Mouse (Mus musculus): ENCODE measurements around the gene Zfyve21. TPM values are rescaled to one million over a fixed set of nuclear protein-coding genes. Genes with fewer than 3 reads are reported as not detected.

The Zfyve21 gene
- total RNA-seq, 2 experiments from 2014 or later, result 71.6 to 77.3 TPM

GRCm38 (mm10) chr12:111843470-111843869, 29.5 kb downstream of the Zfyve21 start:
- DNase-seq, result no peak

GRCm38 (mm10) chr12:111845953-111846352, 32.0 kb downstream of the Zfyve21 start:
- DNase-seq, result no peak

GRCm38 (mm10) chr12:111846815-111847214, 32.8 kb downstream of the Zfyve21 start:
- DNase-seq, result no peak

- peak in 1 of 2 experiments; percentile 34 for DNase-seq
Measured at GRCm38 (mm10) chr12:111848300-111848798, 34.4 kb downstream of the Zfyve21 start.

GRCm38 (mm10) chr12:111851235-111851634, 37.3 kb downstream of the Zfyve21 start:
- DNase-seq, result no peak

GRCm38 (mm10) chr12:111851745-111852144, 37.8 kb downstream of the Zfyve21 start:
- DNase-seq, result no peak

- DNase-seq, result peak; percentile 61 to 79
Measured at GRCm38 (mm10) chr12:111853011-111853436, 39.1 kb downstream of the Zfyve21 start.

GRCm38 (mm10) chr12:111853546-111853945, 39.6 kb downstream of the Zfyve21 start:
- DNase-seq, result no peak

GRCm38 (mm10) chr12:111855448-111855847, 41.5 kb downstream of the Zfyve21 start:
- DNase-seq, result no peak

GRCm38 (mm10) chr12:111864206-111864824, 50.3 kb downstream of the Zfyve21 start:
- DNase-seq, result no peak

GRCm38 (mm10) chr12:111869806-111870205, 55.8 kb downstream of the Zfyve21 start:
- no peak for DNase-seq

GRCm38 (mm10) chr12:111870811-111871210, 56.8 kb downstream of the Zfyve21 start:
- DNase-seq, result no peak

GRCm38 (mm10) chr12:111872079-111872478, 58.1 kb downstream of the Zfyve21 start:
- DNase-seq, result no peak

- no peak for DNase-seq
Measured at GRCm38 (mm10) chr12:111874601-111875140, 60.7 kb downstream of the Zfyve21 start.

GRCm38 (mm10) chr12:111875499-111875898, 61.5 kb downstream of the Zfyve21 start:
- no peak for DNase-seq

GRCm38 (mm10) chr12:111878213-111878612, 64.2 kb downstream of the Zfyve21 start:
- DNase-seq, result peak; percentile 76 to 93

Other genes starting within 250 kb of the Zfyve21 start
- 10 to 100 TPM; 45.5 to 47.4 TPM for gene Mark3, start 239.6 kb upstream of the Zfyve21 start, total RNA-seq (2021)
- gene Ckb, start 141.8 kb upstream of the Zfyve21 start, total RNA-seq (2021), result 10 to 100 TPM; 67.8 to 74.5 TPM
- 1 to 10 TPM; 5.8 to 6.5 TPM for gene Trmt61a, start 136.1 kb upstream of the Zfyve21 start, total RNA-seq (2021)
- 10 to 100 TPM; 19.7 to 26.3 TPM for gene Bag5, start 100.9 kb upstream of the Zfyve21 start, total RNA-seq (2021)
- gene Apopt1, start 100.9 kb upstream of the Zfyve21 start, total RNA-seq (2021), result 10 to 100 TPM; 33.9 to 36.8 TPM
- 10 to 100 TPM; 77.1 to 83.0 TPM for gene Klc1, start 55.3 kb upstream of the Zfyve21 start, total RNA-seq (2021)
- 1 to 10 TPM in 1 of 2 experiments, under 1 TPM in 1; 0.72 to 1.6 TPM for gene Xrcc3, start 297 bp upstream of the Zfyve21 start, total RNA-seq (2021)
- 10 to 100 TPM; 16.9 to 17.8 TPM for gene Ppp1r13b, start 93.9 kb downstream of the Zfyve21 start, total RNA-seq (2021)
- 1,000 to 10,000 TPM; 1,322 to 1,486 TPM for gene Atp5mpl, start 152.8 kb downstream of the Zfyve21 start, total RNA-seq (2021)
- under 1 TPM; 0.22 to 0.54 TPM for gene Tdrd9, start 157.4 kb downstream of the Zfyve21 start, total RNA-seq (2021)
- gene Rd3l, start 167.1 kb downstream of the Zfyve21 start, total RNA-seq (2021), result under 1 TPM; 0.30 to 0.49 TPM

Measured in heart, adult 18-20 months (tissue).